Mouse (Mus musculus): Measurements from ENCODE around the gene Natd1. TPM values are rescaled to one million over a fixed set of nuclear protein-coding genes. Genes with fewer than 3 reads are reported as not detected.

Natd1 gene
- polyA plus RNA-seq, 1 experiment from 2014 or later, result 29.0 TPM

- ATAC-seq (ENCODE audit: low read depth), result no peak
- Histone ChIP-seq H3K4me3 (ENCODE audit: low read depth, low read length) (no peak overlapping the region), H3K9ac (replicated peaks; ENCODE audit: low read depth, low read length) (no peak overlapping the region), H3K27me3 (ENCODE audit: control insufficient read depth, insufficient read depth, low read length) (no peaks in the 10 kb centered on the region), H3K27ac (ENCODE audit: low read depth, low read length) (no peak overlapping the region), H3K4me2 (ENCODE audit: low read depth, low read length) (no peak overlapping the region), H3K36me3 (ENCODE audit: control insufficient read depth, insufficient read depth, low read length) (peaks cover 5% of the 10 kb centered on the region), H3K4me1 (ENCODE audit: control insufficient read depth, insufficient read depth, low read length) (no peaks in the 10 kb centered on the region), H3K9me3 (ENCODE audit: control insufficient read depth, low read length) (no peaks in the 10 kb centered on the region)
- 97% methylated on average over 3 of the region's 3 CpGs for WGBS
Observed at GRCm38 (mm10) chr11:60952362-60952761, 37.8 kb upstream of the Natd1 start.

DNA sequence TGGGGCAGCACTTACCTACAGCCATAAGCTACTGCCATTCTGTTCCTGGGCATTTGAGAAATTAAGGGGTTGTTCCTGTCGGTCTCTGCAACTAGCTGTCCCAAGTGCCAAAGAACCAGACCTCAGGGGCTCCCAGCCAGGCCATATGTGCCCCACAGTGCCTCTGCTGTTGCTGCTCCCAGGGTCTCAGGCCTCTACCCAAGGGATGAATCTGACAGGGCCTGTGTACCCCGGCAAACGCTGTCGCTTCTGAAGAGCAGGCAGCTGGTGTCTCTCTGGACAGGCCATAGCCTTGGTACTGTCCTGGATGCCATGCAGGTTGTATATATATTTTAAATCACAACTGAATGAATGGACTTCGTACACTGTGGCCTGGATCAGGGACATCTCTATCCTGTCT is 37.3 kb upstream of the Natd1 start:
- H3K36me3 ChIP-seq (ENCODE audit: control insufficient read depth, insufficient read depth, low read length), result peaks cover 10% of the 10 kb centered on the region
- WGBS, result 98% methylated on average over 5 of the region's 5 CpGs
- H3K4me2 ChIP-seq (ENCODE audit: low read depth, low read length), result no peak overlapping the region
- no peaks in the 10 kb centered on the region for H3K9me3 ChIP-seq (ENCODE audit: control insufficient read depth, low read length)
- no peak overlapping the region for H3K4me3 ChIP-seq (ENCODE audit: low read depth, low read length)
- no peaks in the 10 kb centered on the region for H3K27me3 ChIP-seq (ENCODE audit: control insufficient read depth, insufficient read depth, low read length)
- no peak overlapping the region for H3K9ac ChIP-seq (replicated peaks; ENCODE audit: low read depth, low read length)
- no peak for ATAC-seq (ENCODE audit: low read depth)
- no peaks in the 10 kb centered on the region for H3K4me1 ChIP-seq (ENCODE audit: control insufficient read depth, insufficient read depth, low read length)
- no peak overlapping the region for H3K27ac ChIP-seq (ENCODE audit: low read depth, low read length)

DNA sequence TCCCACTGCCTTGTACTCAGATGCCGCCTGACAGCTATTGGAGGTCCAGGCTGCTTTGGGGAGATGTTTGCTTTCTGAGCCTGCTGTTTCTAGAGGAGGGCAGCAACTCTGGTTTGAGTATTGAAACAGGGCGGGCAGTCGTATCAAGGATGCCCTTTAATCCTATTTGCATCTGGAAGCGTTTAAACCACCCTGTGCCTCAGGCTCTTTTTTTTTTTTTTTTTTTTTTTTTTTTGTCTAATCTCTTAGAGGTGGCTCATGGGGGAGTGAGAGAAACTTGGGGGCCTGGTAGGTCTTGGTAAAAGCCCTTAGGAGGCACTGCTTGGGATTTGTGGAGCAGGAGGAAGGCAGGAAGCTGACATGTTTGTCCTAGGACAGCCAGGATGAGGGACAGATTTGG is 30.5 kb upstream of the Natd1 start:
- Histone ChIP-seq H3K36me3 (ENCODE audit: control insufficient read depth, insufficient read depth, low read length) (peaks cover 31% of the 10 kb centered on the region), H3K27ac (ENCODE audit: low read depth, low read length) (no peak overlapping the region), H3K9ac (replicated peaks; ENCODE audit: low read depth, low read length) (no peak overlapping the region), H3K4me3 (ENCODE audit: low read depth, low read length) (no peak overlapping the region), H3K27me3 (ENCODE audit: control insufficient read depth, insufficient read depth, low read length) (no peaks in the 10 kb centered on the region), H3K9me3 (ENCODE audit: control insufficient read depth, low read length) (no peaks in the 10 kb centered on the region), H3K4me1 (ENCODE audit: control insufficient read depth, insufficient read depth, low read length) (peaks cover 2% of the 10 kb centered on the region; the same call in 1 of the 2 replicates), H3K4me2 (ENCODE audit: low read depth, low read length) (no peak overlapping the region)
- 89% methylated on average over 4 of the region's 4 CpGs for WGBS
- no peak for ATAC-seq (ENCODE audit: low read depth)

- Histone ChIP-seq H3K36me3 (ENCODE audit: control insufficient read depth, insufficient read depth, low read length) (peaks cover 26% of the 10 kb centered on the region), H3K9me3 (ENCODE audit: control insufficient read depth, low read length) (no peaks in the 10 kb centered on the region), H3K27ac (ENCODE audit: low read depth, low read length) (no peak overlapping the region), H3K4me2 (ENCODE audit: low read depth, low read length) (no peak overlapping the region), H3K4me3 (ENCODE audit: low read depth, low read length) (no peak overlapping the region), H3K27me3 (ENCODE audit: control insufficient read depth, insufficient read depth, low read length) (no peaks in the 10 kb centered on the region), H3K4me1 (ENCODE audit: control insufficient read depth, insufficient read depth, low read length) (peaks cover 2% of the 10 kb centered on the region; the same call in 1 of the 2 replicates), H3K9ac (replicated peaks; ENCODE audit: low read depth, low read length) (no peak overlapping the region)
- WGBS, result 92% methylated on average over 9 of the region's 9 CpGs
- no peak for ATAC-seq (ENCODE audit: low read depth)
Observed at GRCm38 (mm10) chr11:60942263-60943015, 27.9 kb upstream of the Natd1 start.

GRCm38 (mm10) chr11:60941370-60941769 is 26.8 kb upstream of the Natd1 start:
- 71% methylated on average over 8 of the region's 9 CpGs for WGBS
- Histone ChIP-seq H3K9me3 (ENCODE audit: control insufficient read depth, low read length) (no peaks in the 10 kb centered on the region), H3K4me3 (ENCODE audit: low read depth, low read length) (no peak overlapping the region), H3K9ac (replicated peaks; ENCODE audit: low read depth, low read length) (no peak overlapping the region), H3K4me2 (ENCODE audit: low read depth, low read length) (no peak overlapping the region), H3K27me3 (ENCODE audit: control insufficient read depth, insufficient read depth, low read length) (no peaks in the 10 kb centered on the region), H3K36me3 (ENCODE audit: control insufficient read depth, insufficient read depth, low read length) (peaks cover 16% of the 10 kb centered on the region; the same call in 1 of the 2 replicates), H3K27ac (ENCODE audit: low read depth, low read length) (no peak overlapping the region), H3K4me1 (ENCODE audit: control insufficient read depth, insufficient read depth, low read length) (peaks cover 2% of the 10 kb centered on the region; the same call in 1 of the 2 replicates)
- no peak for ATAC-seq (ENCODE audit: low read depth)

DNA sequence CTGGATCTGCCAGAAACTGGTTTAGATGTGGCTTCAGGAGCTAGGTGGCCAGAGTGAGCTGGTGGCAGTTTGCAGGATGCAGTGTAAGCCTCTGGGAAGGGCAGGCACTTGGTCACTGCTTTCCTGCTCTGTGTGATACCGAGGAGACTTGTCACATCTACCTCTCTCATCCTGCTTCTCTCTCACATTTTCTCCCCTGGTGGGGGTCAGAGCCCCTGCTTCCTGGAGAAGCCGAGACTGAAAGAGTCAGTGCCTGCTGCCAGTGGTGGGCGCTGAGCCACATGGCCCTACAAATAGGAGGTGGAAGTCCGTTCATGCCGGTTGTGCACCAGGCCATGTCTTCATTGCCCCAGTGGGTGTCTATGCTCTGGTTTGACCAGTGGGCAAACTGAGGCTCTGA is 26.0 kb upstream of the Natd1 start:
- Histone ChIP-seq H3K4me1 (ENCODE audit: control insufficient read depth, insufficient read depth, low read length) (peaks cover 2% of the 10 kb centered on the region; the same call in 1 of the 2 replicates), H3K4me3 (ENCODE audit: low read depth, low read length) (no peak overlapping the region), H3K27ac (ENCODE audit: low read depth, low read length) (no peak overlapping the region), H3K9me3 (ENCODE audit: control insufficient read depth, low read length) (no peaks in the 10 kb centered on the region), H3K36me3 (ENCODE audit: control insufficient read depth, insufficient read depth, low read length) (peaks cover 13% of the 10 kb centered on the region; the same call in 1 of the 2 replicates), H3K27me3 (ENCODE audit: control insufficient read depth, insufficient read depth, low read length) (no peaks in the 10 kb centered on the region), H3K4me2 (ENCODE audit: low read depth, low read length) (no peak overlapping the region), H3K9ac (replicated peaks; ENCODE audit: low read depth, low read length) (no peak overlapping the region)
- 87% methylated on average over 5 of the region's 5 CpGs for WGBS
- ATAC-seq (ENCODE audit: low read depth), result no peak

DNA sequence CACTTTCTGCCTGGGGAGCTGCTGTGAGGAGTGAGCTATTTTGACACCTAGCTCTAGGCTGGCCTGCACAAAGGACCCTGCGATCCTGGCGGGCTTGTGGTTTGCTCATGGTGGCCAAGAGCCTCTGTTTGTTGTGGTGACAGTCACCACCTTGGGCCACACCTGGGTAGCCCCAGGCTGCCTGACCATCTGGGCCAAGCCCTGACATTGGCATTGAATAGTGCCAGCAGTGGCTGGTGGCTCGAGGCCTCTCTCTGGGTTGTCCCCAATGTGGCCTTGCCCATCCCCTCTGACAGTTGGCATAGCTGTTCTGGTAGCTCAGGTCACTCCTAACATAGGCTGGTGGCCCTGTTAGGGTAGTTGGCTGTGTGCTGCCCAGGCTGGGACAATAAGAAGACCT is 24.9 kb upstream of the Natd1 start:
- Histone ChIP-seq H3K4me3 (ENCODE audit: low read depth, low read length) (no peak overlapping the region), H3K36me3 (ENCODE audit: control insufficient read depth, insufficient read depth, low read length) (peaks cover 13% of the 10 kb centered on the region; the same call in 1 of the 2 replicates), H3K9me3 (ENCODE audit: control insufficient read depth, low read length) (no peaks in the 10 kb centered on the region), H3K27ac (ENCODE audit: low read depth, low read length) (no peak overlapping the region), H3K4me2 (ENCODE audit: low read depth, low read length) (no peak overlapping the region), H3K9ac (replicated peaks; ENCODE audit: low read depth, low read length) (no peak overlapping the region), H3K4me1 (ENCODE audit: control insufficient read depth, insufficient read depth, low read length) (peaks cover 2% of the 10 kb centered on the region; the same call in 1 of the 2 replicates), H3K27me3 (ENCODE audit: control insufficient read depth, insufficient read depth, low read length) (no peaks in the 10 kb centered on the region)
- no peak for ATAC-seq (ENCODE audit: low read depth)
- 89% methylated on average over 3 of the region's 3 CpGs for WGBS

- 82% methylated on average over 3 of the region's 3 CpGs for WGBS
- H3K9me3 ChIP-seq (ENCODE audit: control insufficient read depth, low read length), result no peaks in the 10 kb centered on the region
- H3K4me2 ChIP-seq (ENCODE audit: low read depth, low read length), result no peak overlapping the region
- no peak overlapping the region for H3K4me3 ChIP-seq (ENCODE audit: low read depth, low read length)
- ATAC-seq (ENCODE audit: low read depth), result no peak
- H3K9ac ChIP-seq (replicated peaks; ENCODE audit: low read depth, low read length), result no peak overlapping the region
- H3K27me3 ChIP-seq (ENCODE audit: control insufficient read depth, insufficient read depth, low read length), result no peaks in the 10 kb centered on the region
- H3K4me1 ChIP-seq (ENCODE audit: control insufficient read depth, insufficient read depth, low read length), result peaks cover 14% of the 10 kb centered on the region
- no peak overlapping the region for H3K27ac ChIP-seq (ENCODE audit: low read depth, low read length)
- H3K36me3 ChIP-seq (ENCODE audit: control insufficient read depth, insufficient read depth, low read length), result peaks cover 4% of the 10 kb centered on the region; the same call in 1 of the 2 replicates
Observed at GRCm38 (mm10) chr11:60937611-60938010, 23.1 kb upstream of the Natd1 start.

DNA sequence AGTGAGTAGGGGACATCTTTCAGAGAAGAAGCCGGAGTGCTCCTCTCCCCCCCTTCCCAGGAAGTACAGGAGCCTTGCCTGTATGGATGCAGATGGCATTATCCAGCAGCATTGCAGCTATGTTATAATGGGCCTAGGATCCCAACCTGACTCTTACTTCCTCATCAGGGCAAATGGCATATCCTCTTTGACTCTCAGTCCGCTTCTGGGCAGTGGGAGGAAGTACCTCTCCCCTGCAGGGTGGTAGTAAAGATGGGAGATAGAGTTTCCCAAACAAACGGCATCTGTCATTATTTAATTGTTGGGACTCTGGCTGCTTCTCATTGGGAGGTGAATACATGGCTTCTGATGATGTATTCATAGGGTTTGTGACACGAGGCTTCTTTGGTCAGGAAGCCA is 21.4 kb upstream of the Natd1 start:
- Histone ChIP-seq H3K27ac (ENCODE audit: low read depth, low read length) (no peak overlapping the region), H3K4me3 (ENCODE audit: low read depth, low read length) (no peak overlapping the region), H3K4me1 (ENCODE audit: control insufficient read depth, insufficient read depth, low read length) (peaks cover 15% of the 10 kb centered on the region), H3K36me3 (ENCODE audit: control insufficient read depth, insufficient read depth, low read length) (no peaks in the 10 kb centered on the region), H3K4me2 (ENCODE audit: low read depth, low read length) (no peak overlapping the region), H3K9me3 (ENCODE audit: control insufficient read depth, low read length) (no peaks in the 10 kb centered on the region), H3K9ac (replicated peaks; ENCODE audit: low read depth, low read length) (no peak overlapping the region), H3K27me3 (ENCODE audit: control insufficient read depth, insufficient read depth, low read length) (no peaks in the 10 kb centered on the region)
- ATAC-seq (ENCODE audit: low read depth), result no peak
- 82% methylated on average over 4 of the region's 4 CpGs for WGBS
